Mouse (Mus musculus) MEL (cell line): Measurements from ENCODE around the gene Sik3.

Source experiments
- CTCF ChIP-seq, 3 experiments: IDR thresholded peaks in 2 of 3; conservative IDR thresholded peaks in 1 of 3; 2 replicates each; pipeline ENCODE4 v1.5.1; 2011 to 2012; ENCODE audit warnings: low read length in 3 of 3, low read depth in 2 of 3, mild to moderate bottlenecking in 2 of 3, improper control_type of control experiment in 1 of 3, inconsistent platforms in 1 of 3, mixed read lengths in 1 of 3, moderate library complexity in 1 of 3; ENCODE audit not compliant: control insufficient read depth in 1 of 3, insufficient read depth in 1 of 3, poor library complexity in 1 of 3, severe bottlenecking in 1 of 3
- EP300 ChIP-seq, 2 experiments: IDR thresholded peaks; 2 replicates each; pipeline ENCODE4 v1.6.1; 2011; ENCODE audit warnings: improper control_type of control experiment in 2 of 2, low read length in 2 of 2, low read depth in 1 of 2, mild to moderate bottlenecking in 1 of 2
- KAT2A ChIP-seq: conservative IDR thresholded peaks from 2 replicates; pipeline ENCODE4 v1.6.1; 2012; ENCODE audit warnings: low read depth, low read length, improper control_type of control experiment, inconsistent platforms
- MEF2A ChIP-seq: IDR thresholded peaks from 2 replicates; pipeline ENCODE4 v1.6.1; 2014; ENCODE audit warnings: low read depth, mild to moderate bottlenecking, inconsistent platforms, low read length, improper control_type of control experiment; ENCODE audit not compliant: poor library complexity, insufficient replicate concordance, severe bottlenecking; ENCODE audit errors: extremely low read depth
- NRF1 ChIP-seq: IDR thresholded peaks from 2 replicates; pipeline ENCODE4 v1.6.1; 2014; ENCODE audit warnings: low read depth, mild to moderate bottlenecking, inconsistent platforms, low read length, improper control_type of control experiment, moderate library complexity; ENCODE audit not compliant: poor library complexity, insufficient read depth, severe bottlenecking
- POLR2A ChIP-seq, 2 experiments: IDR thresholded peaks; 2 replicates each; pipeline ENCODE4 v1.6.1; 2011 to 2012; ENCODE audit warnings: low read length in 2 of 2, mild to moderate bottlenecking in 2 of 2, control low read depth in 1 of 2, improper control_type of control experiment in 1 of 2, low read depth in 1 of 2, moderate library complexity in 1 of 2; ENCODE audit not compliant: control insufficient read depth in 1 of 2, insufficient read depth in 1 of 2, poor library complexity in 1 of 2
- SMC3 ChIP-seq: IDR thresholded peaks from 2 replicates; pipeline ENCODE4 v1.6.1; 2011; ENCODE audit warnings: low read depth, low read length, improper control_type of control experiment

DNA sequence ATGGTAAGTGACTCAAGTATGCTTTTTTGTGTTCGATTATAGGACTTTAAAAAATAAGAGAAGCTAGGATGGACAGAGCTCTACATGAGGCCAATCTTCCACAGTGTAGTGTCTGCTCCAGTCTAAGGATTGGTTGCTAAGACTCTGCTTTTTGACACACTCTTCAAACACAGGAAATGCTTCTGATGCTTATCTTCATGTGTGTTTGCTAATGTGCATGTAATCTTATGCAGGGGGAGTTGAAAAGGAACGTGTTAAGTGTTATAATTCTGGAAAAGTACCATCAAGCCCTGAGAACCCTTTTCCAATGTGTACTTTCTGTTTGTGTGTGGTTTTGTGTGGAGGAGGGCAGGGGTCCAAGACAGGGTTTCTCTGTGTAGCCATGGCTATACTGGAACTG, 141.8 kb downstream of the Sik3 start:
- TF ChIP-seq MEF2A (no peak), NRF1 (no peak), CTCF (IDR thresholded peaks at IDR 0.05 in 2 of 3, conservative IDR thresholded peaks at IDR 0.05 in 1 of 3; ENCODE audit: control insufficient read depth in 1 of 3, insufficient read depth in 1 of 3, low read depth in 2 of 3, low read length in 3 of 3, poor library complexity in 1 of 3, severe bottlenecking in 1 of 3) (no peak), KAT2A (no peak), POLR2A (IDR thresholded peaks at IDR 0.05; ENCODE audit: control insufficient read depth in 1 of 2, insufficient read depth in 1 of 2, low read depth in 1 of 2, low read length in 2 of 2, poor library complexity in 1 of 2) (no peak), SMC3 (no peak), EP300 (IDR thresholded peaks at IDR 0.05; ENCODE audit: low read depth in 1 of 2, low read length in 2 of 2) (no peak)
